ENCODE assay signal across 8 mouse cellular contexts in the genomic region with DNA sequence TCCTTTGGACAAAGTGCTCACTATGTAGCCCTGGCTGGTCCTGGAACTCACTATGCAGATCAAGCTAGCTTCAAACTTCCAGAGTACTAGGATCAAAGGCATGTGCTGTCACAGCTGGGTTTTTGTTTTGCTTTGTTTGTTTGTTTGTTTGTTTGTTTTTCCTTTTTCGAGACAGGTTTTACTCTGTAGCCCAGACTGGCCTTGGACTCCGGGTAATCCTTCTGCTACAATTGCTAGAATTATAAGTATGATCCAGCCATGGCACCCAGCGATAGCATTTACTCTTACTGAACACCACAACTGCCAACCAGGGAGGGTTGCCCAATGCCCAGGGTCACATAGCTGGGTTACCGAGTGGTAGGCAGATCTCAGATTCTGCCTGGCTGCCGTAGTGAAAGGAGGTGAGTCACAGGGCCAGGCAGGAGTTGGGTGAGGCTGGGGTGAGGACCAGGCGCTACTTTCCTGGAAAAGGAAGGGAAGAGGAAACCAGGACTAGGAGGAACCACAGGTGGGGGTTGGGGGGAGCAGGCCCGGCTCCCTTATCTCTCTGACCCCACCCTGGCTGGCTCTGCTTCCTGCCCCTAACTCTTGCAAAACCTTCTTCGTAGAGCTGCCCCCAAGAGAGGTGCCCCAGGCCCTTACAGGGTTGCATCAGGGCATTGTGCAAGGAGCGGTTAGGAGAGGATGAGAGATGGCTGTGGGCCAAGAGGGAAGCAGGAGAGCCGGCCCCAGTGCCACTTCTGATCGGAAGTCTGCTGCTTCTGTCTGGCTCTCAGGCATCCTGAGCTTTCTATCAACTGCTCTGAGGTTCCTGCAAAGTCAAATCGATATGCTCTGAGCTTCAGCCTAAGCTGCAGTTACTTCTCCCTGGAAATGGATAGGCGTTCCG. TPM values are rescaled to one million over a fixed set of nuclear protein-coding genes. Genes with fewer than 3 reads are reported as not detected.
DNase-seq lines count a peak whose midpoint lies in the region; ATAC-seq and TF ChIP-seq lines count a peak whose summit lies in the region.

No protein-coding gene starts in this region.

- ATAC-seq in CD4-positive, CD25-positive, alpha-beta regulatory T cell, adult 4 months = no peak
- peak; percentile 24; the same call in 1 of the 2 replicates for ATAC-seq in erythroblast, adult 5-6 weeks (replicated peaks; ENCODE audit: low FRiP score, poor library complexity, severe bottlenecking)
- no peak for ATAC-seq in limb, embryonic 14.5 days (ENCODE audit: low FRiP score, low read depth)
- peak; percentile 35 for ATAC-seq in midbrain, embryonic 13.5 days

- peaks cover 57% of the 10 kb centered on the region for H3K4me1 ChIP-seq in hindbrain, embryonic 10.5 days (replicated peaks)
- peaks cover 30% of the 10 kb centered on the region for H3K4me1 ChIP-seq in limb, embryonic 14.5 days (ENCODE audit: control insufficient read depth, insufficient read depth, low read length)
- H3K4me1 ChIP-seq in midbrain, embryonic 13.5 days (replicated peaks) = peaks cover 45% of the 10 kb centered on the region

- H3K9me3 ChIP-seq in hindbrain, embryonic 10.5 days = no peaks in the 10 kb centered on the region
- no peaks in the 10 kb centered on the region for H3K9me3 ChIP-seq in limb, embryonic 14.5 days (ENCODE audit: control insufficient read depth, low read length)
- H3K9me3 ChIP-seq in midbrain, embryonic 13.5 days = no peaks in the 10 kb centered on the region

- WGBS in hindbrain, embryonic 10.5 days = 59% methylated on average over 14 of the region's 14 CpGs
- WGBS in limb, embryonic 14.5 days = 29% methylated on average over 14 of the region's 14 CpGs
- WGBS in midbrain, embryonic 13.5 days = 58% methylated on average over 14 of the region's 14 CpGs

- peak; percentile 30 for DNase-seq in CD4-positive, CD25-positive, alpha-beta regulatory T cell, adult 2 months (ENCODE audit: low read depth, low spot score)
- peak; percentile 87 for DNase-seq in Muller cell, postnatal 12 days (ENCODE audit: inconsistent ontology term)
- DNase-seq in hindbrain, embryonic 10.5 days (ENCODE audit: low spot score) = peak; percentile 52
- peak; percentile 72 for DNase-seq in limb, embryonic 14.5 days (ENCODE audit: low spot score)
- DNase-seq in urinary bladder, postnatal 36 days (ENCODE audit: low spot score in 2 of 2) = peak; percentile 81 to 90

- peak overlapping the region; percentile 95 for H3K27ac ChIP-seq in hindbrain, embryonic 10.5 days
- peak overlapping the region; percentile 53 for H3K27ac ChIP-seq in limb, embryonic 14.5 days (replicated peaks; ENCODE audit: low read depth, low read length)
- no peak overlapping the region for H3K27ac ChIP-seq in midbrain, embryonic 13.5 days

- peak overlapping the region; percentile 11; the same call in 1 of the 2 replicates for H3K4me2 ChIP-seq in limb, embryonic 14.5 days (replicated peaks; ENCODE audit: low read depth, low read length, severe bottlenecking)
- peak overlapping the region; percentile 32 for H3K4me2 ChIP-seq in midbrain, embryonic 13.5 days (replicated peaks)

- H3K27me3 ChIP-seq in hindbrain, embryonic 10.5 days (ENCODE audit: insufficient read depth, poor library complexity, severe bottlenecking) = no peaks in the 10 kb centered on the region; the same call in 1 of the 2 replicates
- no peaks in the 10 kb centered on the region for H3K27me3 ChIP-seq in limb, embryonic 14.5 days (ENCODE audit: control insufficient read depth, insufficient read depth, low read length)
- H3K27me3 ChIP-seq in midbrain, embryonic 13.5 days = peaks cover 11% of the 10 kb centered on the region

- H3K9ac ChIP-seq in limb, embryonic 14.5 days (ENCODE audit: low read depth, low read length, severe bottlenecking) = no peak overlapping the region
- 0 out of 2 replicates have a peak overlapping the region, but pooled peaks have one; percentile 23 for H3K9ac ChIP-seq in midbrain, embryonic 13.5 days (replicated peaks)

- TF ChIP-seq POLR2A in limb, embryonic 14.5 days (IDR thresholded peaks at IDR 0.05; ENCODE audit: borderline replicate concordance, extremely low read depth, insufficient read depth, insufficient read length) = no peak

- H3K4me3 ChIP-seq in hindbrain, embryonic 10.5 days = no peak overlapping the region; the same call in 1 of the 2 replicates
- H3K4me3 ChIP-seq in limb, embryonic 14.5 days (replicated peaks; ENCODE audit: low read length) = no peak overlapping the region
- H3K4me3 ChIP-seq in midbrain, embryonic 13.5 days (replicated peaks) = no peak overlapping the region

- H3K36me3 ChIP-seq in hindbrain, embryonic 10.5 days = peaks cover 10% of the 10 kb centered on the region; the same call in 1 of the 2 replicates
- H3K36me3 ChIP-seq in limb, embryonic 14.5 days (ENCODE audit: control insufficient read depth, insufficient read depth, low read length) = peaks cover 11% of the 10 kb centered on the region; the same call in 1 of the 2 replicates
- H3K36me3 ChIP-seq in midbrain, embryonic 13.5 days = no peaks in the 10 kb centered on the region

RNA-seq across cellular contexts. Expression of a gene that starts 5.3 kb away (rescaled TPM):
- polyA plus RNA-seq in CD4-positive, CD25-positive, alpha-beta regulatory T cell, adult 4 months (2017; shearing (Covaris generic)) = under 1 TPM; 0.75 to 0.82 TPM
- total RNA-seq in erythroblast, adult 5-6 weeks (2015; ENCODE audit: low replicate concordance) = 3.6 TPM in 1 of 2 replicates, not detected in the other
- total RNA-seq in erythroblast, adult 5-6 weeks (2017; ENCODE audit: low replicate concordance) = 3.7 and 4.5 TPM in 2 replicates
- polyA plus RNA-seq in hindbrain, embryonic 10.5 days (2016; fragmentation: Nextera tagmentation; extraction: Ambion mirVana) = 168 and 176 TPM in 2 replicates
- 444 and 565 TPM in 2 replicates for polyA plus RNA-seq in limb, embryonic 14.5 days (2012; rRNA removed)
- 184 and 198 TPM in 2 replicates for polyA plus RNA-seq in limb, embryonic 14.5 days (2014; fragmentation: Nextera tagmentation; extraction: Ambion mirVana)
- 32.8 and 39.4 TPM in 2 replicates for polyA plus RNA-seq in midbrain, embryonic 13.5 days (2015; fragmentation: Nextera tagmentation; extraction: Ambion mirVana)

RNA-seq across cellular contexts. Expression of a gene that starts 12.6 kb away (rescaled TPM):
- polyA plus RNA-seq in CD4-positive, CD25-positive, alpha-beta regulatory T cell, adult 4 months (2017; shearing (Covaris generic)) = under 1 TPM in 1 of 2 experiments, not detected in 1; 0.46 TPM
- total RNA-seq in erythroblast, adult 5-6 weeks (2015; ENCODE audit: low replicate concordance) = not detected in 2 replicates
- total RNA-seq in erythroblast, adult 5-6 weeks (2017; ENCODE audit: low replicate concordance) = not detected in 2 replicates
- polyA plus RNA-seq in hindbrain, embryonic 10.5 days (2016; fragmentation: Nextera tagmentation; extraction: Ambion mirVana) = 5.0 and 5.1 TPM in 2 replicates
- 21.7 and 23.7 TPM in 2 replicates for polyA plus RNA-seq in limb, embryonic 14.5 days (2012; rRNA removed)
- polyA plus RNA-seq in limb, embryonic 14.5 days (2014; fragmentation: Nextera tagmentation; extraction: Ambion mirVana) = 33.6 and 34.7 TPM in 2 replicates
- polyA plus RNA-seq in midbrain, embryonic 13.5 days (2015; fragmentation: Nextera tagmentation; extraction: Ambion mirVana) = 4.1 and 5.5 TPM in 2 replicates

RNA-seq across cellular contexts. Expression of a gene that starts 54.6 kb away (rescaled TPM):
- 1 to 10 TPM; 3.7 to 3.9 TPM for polyA plus RNA-seq in CD4-positive, CD25-positive, alpha-beta regulatory T cell, adult 4 months (2017; shearing (Covaris generic))
- 2.3 TPM in 1 of 2 replicates, not detected in the other for total RNA-seq in erythroblast, adult 5-6 weeks (2015; ENCODE audit: low replicate concordance)
- 1.4 and 3.2 TPM in 2 replicates for total RNA-seq in erythroblast, adult 5-6 weeks (2017; ENCODE audit: low replicate concordance)
- 41.1 and 48.7 TPM in 2 replicates for polyA plus RNA-seq in hindbrain, embryonic 10.5 days (2016; fragmentation: Nextera tagmentation; extraction: Ambion mirVana)
- 11.8 and 18.6 TPM in 2 replicates for polyA plus RNA-seq in limb, embryonic 14.5 days (2012; rRNA removed)
- 26.8 and 27.2 TPM in 2 replicates for polyA plus RNA-seq in limb, embryonic 14.5 days (2014; fragmentation: Nextera tagmentation; extraction: Ambion mirVana)
- polyA plus RNA-seq in midbrain, embryonic 13.5 days (2015; fragmentation: Nextera tagmentation; extraction: Ambion mirVana) = 42.7 and 44.1 TPM in 2 replicates

Comparison
In these comparisons a context has a peak if more than half of its experiments do, and no peak if none do; other contexts are left out.
1. DNase-seq: peak in every context shown above with its lines; median percentile 87 in Muller cell, postnatal 12 days; 86 in urinary bladder, postnatal 36 days; 72 in limb, embryonic 14.5 days; 52 in hindbrain, embryonic 10.5 days; 30 in CD4-positive, CD25-positive, alpha-beta regulatory T cell, adult 2 months.
2. ATAC-seq: peak in erythroblast, adult 5-6 weeks (single experiment) and midbrain, embryonic 13.5 days (single experiment); none in CD4-positive, CD25-positive, alpha-beta regulatory T cell, adult 4 months (single experiment) and limb, embryonic 14.5 days (single experiment).
3. RNA of a gene that starts 5.3 kb away (polyA plus RNA-seq): 184 to 565 TPM in limb, embryonic 14.5 days, 168 to 176 TPM in hindbrain, embryonic 10.5 days and 32.8 to 39.4 TPM in midbrain, embryonic 13.5 days; 0.75 to 0.82 TPM in CD4-positive, CD25-positive, alpha-beta regulatory T cell, adult 4 months; every median in the first group is over 10 times any median in the second.